Mouse (Mus musculus): ENCODE results near the gene Bcar3. TPM values are rescaled to one million over a fixed set of nuclear protein-coding genes. Genes with fewer than 3 reads are reported as not detected.

The Bcar3 gene
- total RNA-seq, 2 experiments from 2014 or later, result 14.1 to 23.2 TPM

DNA sequence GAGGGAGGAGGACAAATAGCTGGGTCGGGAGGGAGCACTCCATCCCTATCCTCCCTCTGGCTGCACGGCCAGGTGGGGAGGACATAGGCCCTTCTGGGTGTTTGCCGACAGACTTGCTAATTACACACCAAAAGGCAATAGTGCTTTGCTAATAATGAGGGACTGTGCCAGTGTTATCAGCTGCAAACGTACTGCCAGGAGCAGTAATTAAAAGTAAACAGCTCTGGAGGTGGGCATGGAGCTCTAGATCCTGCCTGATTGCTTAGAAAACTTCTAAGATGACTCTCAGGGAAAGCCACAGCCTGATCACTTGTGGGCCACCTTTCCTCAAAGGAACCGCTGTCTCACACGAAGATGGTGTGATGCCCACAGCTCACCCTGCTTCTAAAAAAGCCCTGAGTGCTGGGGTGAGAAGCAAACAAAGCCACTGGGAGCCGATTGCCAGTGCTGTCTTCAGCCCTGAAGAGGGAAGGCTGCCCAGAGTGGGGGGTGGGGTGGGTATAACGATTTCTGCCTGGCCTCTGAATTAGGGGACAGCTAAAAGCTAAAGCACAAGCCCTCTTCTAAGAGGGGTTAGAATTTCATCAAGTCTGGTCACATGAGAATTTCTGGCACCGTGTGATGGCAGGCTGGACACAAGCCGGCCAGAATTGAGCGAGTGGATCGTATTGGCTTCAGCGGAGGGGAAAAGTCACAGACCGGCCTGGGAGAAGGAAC lies 189.3 kb downstream of the Bcar3 start:
- peak; percentile 43 for DNase-seq

DNA sequence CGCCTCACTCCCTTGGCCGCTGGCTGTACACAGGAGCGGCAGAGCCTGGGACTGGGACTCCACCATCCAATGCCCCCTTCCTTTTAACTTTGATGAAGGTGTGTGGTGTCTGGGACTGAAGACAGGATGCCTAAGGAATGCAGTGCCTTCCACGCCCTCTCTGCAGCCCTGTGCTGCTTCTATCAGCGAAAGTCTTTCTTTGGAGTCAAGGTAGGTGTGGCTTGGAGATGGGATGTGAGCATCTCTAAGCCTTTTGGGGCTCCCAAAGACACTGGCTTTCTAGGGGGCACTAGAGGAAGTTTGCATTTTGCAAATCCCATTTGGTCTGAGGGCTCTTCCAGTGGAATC lies 189.8 kb downstream of the Bcar3 start:
- no peak for DNase-seq

DNA sequence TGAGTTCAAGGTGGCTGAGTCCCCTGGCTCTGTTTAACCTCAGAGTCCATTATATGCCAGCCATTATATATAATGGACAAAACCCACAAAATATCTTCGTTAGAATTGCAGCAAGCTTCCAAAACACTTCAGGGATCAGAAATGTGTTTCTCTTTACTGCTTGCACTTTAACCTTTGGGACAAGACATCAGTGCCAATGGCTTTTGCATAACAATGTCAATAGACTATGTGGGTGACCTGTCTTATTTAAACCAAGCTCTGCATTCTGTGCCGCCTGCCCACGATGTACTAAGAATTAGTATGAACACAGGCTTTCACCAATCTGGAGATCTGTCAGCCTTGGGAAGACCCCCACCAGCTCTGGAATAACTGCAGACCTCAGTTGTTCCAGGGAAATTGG lies 190.4 kb downstream of the Bcar3 start:
- DNase-seq, result no peak

DNA sequence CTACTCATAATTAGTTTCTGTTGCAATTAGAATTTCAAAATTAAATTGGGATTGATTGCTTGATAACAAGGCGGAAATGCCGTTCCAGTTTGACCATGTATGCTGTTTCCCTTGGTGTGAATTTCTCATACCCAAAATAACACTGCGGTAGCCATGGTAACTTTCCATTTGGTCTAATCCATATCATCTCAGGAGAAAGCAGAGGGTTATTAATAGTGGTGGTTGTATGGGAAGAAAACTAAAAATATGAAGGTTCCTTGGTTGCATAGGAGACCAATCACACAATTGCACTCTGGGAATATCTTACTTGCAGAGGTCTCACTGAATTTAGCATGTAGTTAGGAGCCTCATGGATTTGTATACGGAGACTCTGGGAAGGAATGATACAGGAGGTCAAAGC lies 191.8 kb downstream of the Bcar3 start:
- no peak for DNase-seq

DNA sequence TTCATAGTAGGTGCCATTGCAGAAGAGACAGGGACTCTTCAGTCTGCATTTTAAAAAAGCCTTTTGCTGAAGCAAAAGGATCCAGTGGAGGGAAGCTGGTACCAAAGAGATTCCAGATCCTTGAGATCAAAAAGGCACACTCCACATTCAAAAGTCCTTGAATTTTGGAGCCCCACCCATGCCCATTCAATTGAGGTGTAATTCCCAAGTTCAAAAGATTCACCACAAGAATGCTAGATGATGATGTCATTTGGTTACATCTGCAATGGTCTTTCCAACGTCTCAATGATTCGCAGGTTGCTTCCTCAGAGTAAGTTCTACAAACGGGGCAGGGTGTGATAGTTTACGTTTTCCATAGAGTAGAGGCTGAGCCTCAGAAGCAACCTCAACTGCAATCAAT lies 192.3 kb downstream of the Bcar3 start:
- no peak for DNase-seq

DNA sequence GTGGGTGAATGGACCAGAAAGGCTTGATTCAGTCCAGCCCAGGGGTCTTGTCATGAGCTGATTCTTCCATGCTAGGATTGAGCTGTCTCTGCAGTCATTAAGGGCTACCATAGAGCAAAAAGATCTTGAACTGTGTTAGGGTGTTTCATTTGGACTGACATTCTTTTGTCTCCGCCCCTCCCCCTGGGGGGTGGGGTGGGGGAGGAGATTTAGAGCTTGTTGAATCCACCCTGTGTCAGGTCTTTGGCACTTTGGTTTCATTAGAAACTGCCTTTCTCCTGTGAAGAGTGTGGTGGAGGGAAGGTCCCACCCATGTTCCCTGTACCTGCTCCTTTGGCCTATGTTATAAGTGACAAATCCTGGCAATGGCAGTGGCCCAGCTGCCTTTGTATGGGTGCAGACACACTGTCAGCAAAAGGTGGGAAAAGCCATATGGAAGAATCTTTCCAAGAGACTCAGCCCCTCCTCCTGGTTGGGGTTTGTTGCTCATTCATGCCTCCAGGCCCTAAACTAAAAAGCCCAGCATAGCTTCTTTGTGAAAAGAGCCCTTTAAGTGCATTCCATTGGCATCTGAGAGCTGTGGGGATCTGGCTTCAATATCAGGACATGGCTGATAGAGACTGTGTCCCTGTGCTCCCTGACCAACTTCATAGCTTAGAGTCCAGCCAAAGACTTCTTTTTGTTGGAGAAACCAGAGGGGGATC lies 194.3 kb downstream of the Bcar3 start:
- DNase-seq, result no peak

DNA sequence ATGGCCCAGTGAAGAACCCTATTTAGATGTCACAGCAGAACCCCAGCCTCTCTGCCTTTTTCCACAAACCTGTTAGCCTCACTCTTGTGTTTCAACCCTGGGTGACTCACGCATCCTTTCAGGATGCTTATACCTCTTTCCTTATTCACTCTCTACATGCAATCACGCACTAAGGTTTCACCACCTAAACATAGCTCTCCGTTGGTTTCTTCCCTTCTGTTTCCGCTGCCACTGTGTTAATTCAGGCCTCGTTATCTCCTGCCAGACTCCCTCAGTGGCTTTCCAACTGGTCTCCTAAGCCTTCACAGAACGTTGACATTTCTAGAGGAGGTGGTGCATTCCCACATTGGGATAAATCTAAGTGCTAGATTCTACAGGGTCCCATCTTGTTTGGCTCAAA lies 196.6 kb downstream of the Bcar3 start:
- DNase-seq, result no peak

DNA sequence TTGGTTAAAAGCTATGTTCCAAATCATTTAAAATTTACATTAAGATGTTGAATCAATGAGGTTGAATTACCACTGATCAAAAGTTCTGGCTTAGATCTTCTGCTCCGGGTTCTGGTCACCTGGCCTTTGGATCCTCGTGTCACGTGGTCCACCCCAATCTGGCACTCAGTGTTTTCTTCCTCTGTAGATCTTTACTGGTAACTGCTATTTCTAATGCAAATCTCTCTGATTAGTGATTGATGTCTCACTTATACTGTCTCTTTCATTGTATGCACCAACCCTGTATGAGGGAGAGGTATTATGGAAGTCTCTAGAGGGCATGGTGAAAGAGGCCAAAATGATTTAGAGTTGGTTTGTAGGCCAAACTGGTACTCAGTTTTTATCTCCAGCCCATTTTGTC lies 198.1 kb downstream of the Bcar3 start:
- DNase-seq, result no peak

DNA sequence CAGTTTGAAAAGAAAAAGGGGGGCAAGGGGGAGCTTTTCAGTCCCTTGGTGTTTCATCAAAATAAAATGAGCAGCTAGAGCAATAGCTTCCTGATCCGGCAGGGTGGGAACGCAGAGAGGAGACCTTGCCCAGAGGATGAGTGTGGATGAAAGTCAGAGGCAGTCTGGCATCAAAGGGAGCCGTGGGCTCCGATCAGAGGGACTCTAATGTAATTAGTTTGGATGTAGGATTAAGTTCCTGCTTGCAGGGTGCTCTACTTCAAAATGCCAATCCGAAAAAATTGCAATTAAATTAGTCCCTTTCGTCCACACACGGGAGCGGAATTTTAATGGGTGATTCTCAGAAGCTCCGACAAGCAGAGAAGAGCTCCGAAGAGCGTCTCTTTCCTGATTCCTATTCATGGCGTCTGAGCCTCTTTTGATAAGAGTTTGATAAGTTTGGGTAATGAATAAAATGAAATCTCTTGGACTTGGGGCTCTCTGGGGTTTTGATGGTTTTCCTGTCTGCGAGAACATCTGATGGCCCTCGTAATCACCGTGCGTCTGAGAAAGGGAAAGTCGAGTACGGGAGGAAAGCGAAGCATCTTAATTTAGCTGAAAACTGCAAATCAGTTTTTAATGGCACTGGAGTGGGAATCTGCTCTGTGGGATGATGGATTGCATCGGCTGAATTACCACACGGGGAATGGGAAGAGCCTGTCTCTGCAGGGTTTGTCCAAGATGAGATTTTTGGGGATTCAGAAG lies 199.1 kb downstream of the Bcar3 start:
- DNase-seq, result no peak

DNA sequence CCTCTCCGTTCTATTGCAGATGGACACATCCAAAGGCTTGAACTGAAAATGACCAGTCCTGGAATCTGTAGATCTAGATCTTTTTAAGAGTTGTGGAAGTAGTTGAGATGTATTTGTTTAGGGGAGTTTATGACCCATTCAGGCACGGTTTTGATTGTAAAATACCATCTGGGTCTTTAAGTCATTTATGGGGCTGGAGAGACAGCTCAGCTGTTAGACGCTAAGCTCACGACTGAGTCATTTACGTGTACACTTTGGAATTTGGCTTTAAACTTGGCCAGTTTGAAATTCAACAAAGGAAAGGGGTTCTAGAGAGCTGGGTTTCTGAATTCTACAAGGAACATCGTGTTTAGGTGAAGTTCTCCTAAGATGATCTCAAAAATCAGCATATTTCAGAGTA lies 200.8 kb downstream of the Bcar3 start:
- DNase-seq, result no peak

DNA sequence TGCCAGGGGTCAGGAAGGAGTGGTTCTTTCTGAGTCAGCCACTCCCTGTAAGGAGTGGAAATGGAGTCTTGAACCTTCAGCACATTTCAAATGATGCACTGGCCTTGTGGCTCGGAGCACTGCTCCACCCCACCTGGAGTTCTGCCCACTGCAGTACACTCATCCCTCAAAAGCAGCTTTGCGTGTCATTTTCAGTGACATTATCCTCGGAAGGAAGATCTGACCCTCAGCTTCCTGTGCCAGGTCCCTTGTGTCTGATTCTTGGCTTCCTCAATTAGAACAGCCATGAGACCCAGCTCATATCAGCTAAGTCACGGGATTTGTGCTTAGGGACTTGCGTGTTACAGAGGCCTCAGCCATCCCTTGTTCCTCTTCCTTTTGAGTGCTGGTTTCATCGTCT lies 203.9 kb downstream of the Bcar3 start:
- no peak for DNase-seq

DNA sequence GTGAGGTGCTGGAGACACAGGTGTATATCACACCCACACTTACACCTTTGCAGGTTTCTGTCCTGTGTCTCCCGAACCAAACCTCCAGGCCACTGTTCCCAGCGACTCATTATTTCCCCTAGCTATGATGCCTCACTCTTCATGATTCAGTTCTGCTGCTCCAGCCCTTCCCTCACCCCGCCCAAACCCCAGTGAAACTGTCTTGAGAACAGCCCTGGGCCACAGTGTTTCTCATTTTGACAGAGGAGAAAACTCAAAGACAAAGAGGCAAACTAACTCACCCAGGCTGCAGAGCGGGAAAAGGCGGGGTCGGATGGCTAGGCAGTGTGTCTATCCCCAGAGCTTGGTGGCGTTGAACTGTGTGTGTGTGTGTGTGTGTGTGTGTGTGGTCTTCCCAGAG lies 204.6 kb downstream of the Bcar3 start:
- no peak for DNase-seq

DNA sequence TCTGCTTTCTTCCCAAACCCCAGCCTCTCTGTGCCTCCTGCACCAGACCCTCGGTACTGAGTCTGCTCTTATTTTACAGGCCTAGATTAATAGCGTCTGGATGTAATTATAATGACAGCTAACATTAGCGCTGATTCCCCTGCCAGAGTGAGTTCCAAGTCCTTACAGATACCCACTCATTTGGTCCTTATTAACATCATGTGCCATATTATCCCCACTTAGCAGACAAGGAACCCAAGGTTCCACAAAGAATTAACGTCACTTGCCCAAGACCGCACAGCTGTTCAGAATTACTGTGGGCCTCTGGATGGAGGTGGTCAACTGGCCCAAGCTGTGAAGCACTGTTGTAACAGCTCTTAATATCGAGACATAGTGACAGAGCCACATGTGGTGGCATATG lies 205.7 kb downstream of the Bcar3 start:
- DNase-seq, result no peak

DNA sequence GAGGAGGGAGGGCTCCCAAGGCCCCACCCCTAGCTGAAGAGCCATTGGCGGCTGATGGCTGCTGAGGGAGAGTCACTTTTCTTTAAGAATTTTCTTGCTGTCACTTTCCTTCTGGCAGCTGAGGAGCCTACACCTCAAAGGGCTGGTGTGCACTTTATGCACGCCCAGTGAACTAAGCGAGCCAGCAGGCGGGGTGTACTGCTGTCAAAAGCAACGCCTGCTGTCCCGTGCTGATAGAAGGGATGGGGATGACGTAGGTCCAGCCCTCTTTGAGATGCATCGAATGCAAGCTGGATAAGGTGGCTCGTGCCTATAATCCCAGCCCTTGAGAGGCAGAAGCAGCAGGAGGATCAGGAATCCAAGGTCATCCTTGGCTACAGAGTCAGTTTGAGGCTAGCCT lies 207.0 kb downstream of the Bcar3 start:
- DNase-seq, result no peak

DNA sequence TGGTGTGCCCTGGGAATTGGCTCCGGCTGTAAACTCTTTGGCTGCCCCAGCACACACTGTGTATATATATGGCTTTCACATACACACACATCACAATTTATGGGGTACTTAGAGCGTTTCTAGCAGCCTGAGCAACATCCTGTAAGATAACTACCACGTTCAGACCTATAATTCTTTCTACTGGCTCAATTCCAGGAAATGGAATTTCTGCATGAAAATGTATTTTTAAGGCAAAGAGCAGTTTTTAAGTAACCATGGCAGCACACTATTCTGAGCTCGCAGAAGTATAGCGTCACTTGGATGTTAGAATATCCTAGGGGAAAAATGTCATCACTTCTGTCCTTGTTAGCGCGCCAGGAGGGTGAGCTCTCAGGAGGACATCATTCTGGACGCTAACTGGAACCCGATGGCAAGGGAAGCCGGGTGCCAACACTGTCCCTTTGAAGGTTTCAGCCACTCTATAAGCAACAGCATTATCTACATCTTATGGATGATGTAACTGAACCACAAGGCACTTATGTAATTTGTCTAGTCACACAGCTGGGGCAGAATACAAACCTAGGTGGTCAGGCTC lies 212.5 kb downstream of the Bcar3 start:
- no peak for DNase-seq

DNA sequence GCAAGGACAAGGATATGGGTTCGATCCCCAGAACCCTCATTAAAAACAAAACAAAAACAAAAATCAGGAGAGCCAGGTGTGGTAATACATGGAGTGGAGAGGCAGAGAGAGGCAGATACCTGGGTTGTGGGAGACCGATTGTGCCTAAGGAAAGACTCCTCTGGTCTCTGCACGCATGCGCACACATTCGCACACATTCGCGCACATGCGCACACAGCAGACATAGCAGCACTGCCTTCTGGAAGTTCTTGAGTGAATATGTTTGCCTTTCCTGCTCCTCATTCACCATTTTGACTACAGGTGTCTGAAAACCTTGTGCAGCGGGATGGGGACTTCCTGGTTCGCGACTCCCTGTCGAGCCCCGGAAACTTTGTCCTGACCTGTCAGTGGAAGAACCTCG lies 213.9 kb downstream of the Bcar3 start:
- no peak for DNase-seq

DNA sequence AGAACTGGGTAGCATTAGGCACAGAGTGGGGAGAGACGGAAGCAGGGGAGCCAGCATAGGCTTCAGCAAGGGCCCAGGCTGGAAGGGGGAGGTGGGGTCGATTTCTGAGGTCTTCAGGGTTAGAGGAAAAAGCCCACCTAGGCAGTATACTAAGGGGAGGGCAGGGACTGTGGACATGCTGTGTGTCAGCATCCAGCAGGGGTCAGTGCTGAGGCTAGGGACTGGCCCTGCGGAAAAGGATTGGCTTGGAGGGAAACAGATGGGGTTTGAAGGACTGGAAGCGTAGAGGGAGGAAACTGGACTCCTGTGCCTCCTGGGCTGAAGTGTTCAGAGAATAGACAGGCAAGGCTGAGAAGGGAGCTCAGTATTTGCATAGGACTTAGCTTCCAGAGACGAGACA lies 215.1 kb downstream of the Bcar3 start:
- peak; percentile 82 for DNase-seq

DNA sequence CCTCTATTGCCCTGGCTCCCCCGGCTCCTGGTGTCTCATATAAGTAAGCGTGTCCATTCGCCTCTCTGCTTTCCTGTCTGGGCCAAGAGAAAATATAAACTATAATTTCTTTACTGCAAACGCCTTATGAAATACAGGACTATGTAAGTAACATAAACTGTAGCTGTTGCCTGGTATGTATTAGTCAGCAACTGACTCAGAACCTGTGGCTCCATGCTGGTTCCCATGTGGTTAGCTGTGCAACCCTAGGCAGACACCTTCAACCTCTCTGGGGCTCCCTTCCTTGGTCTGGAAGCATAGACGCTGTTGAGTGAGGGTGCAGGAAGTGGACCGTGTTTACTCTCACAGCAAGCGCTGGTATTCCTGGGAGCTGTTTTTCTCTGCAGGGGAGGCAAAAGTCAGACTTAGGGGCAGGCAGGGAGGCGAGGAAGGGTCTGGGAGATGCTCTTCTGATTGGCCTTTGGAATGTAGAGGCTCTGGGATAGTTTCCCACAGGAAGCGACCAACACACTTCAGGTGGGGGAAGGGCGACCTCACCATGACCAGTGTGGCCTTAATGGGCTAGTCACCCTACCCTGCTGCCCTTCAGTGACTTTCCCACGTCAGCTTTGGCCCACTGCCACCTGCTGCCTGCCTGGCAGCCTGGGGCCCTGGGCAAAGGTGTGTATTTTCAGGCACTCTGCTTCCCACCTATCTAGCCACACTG lies 215.8 kb downstream of the Bcar3 start:
- peak; percentile 36 for DNase-seq

DNA sequence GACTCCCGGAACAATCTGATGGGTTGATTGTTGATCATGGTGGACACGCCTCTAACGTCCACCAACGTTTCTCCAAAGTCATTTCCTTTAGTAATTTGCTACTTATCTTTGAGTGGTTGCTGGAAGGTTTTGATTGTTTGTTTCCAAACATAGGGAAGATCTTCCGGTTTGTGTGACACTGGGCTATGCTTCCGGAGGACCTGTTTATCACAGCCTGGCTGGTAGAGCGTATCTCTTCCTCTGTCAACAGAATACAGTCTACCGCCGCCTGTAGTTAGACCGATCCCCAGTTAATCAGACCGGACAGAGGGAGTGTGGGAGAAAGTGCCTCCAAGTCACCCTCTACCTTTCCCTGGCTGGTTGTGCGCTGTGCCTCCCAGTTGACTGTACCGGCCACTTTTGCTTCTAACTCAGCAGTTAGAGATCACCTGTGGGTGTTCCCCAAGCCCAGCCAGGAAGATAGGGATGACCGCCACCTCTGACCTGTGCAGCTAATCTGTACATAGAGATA lies 216.4 kb downstream of the Bcar3 start:
- DNase-seq, result no peak

DNA sequence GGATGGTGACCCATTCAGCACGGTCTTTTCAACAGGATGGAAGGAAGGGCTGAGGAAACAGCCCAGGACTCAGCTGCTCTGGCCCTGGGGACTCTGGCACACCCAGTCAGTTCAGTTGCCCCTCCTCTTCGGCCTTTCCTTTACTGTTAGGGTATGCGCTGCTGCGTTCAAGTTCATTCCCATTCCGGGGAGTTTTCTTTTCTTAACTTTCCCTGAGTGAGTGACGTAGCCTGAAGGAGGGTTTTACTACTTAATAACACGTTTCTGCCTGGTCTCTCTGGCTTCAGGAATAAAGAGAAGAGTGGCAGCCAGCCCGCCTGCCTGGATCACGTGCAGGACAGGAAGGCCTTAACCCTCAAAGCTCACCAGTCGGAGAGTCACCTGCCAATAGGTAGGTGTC lies 217.0 kb downstream of the Bcar3 start:
- no peak for DNase-seq

DNA sequence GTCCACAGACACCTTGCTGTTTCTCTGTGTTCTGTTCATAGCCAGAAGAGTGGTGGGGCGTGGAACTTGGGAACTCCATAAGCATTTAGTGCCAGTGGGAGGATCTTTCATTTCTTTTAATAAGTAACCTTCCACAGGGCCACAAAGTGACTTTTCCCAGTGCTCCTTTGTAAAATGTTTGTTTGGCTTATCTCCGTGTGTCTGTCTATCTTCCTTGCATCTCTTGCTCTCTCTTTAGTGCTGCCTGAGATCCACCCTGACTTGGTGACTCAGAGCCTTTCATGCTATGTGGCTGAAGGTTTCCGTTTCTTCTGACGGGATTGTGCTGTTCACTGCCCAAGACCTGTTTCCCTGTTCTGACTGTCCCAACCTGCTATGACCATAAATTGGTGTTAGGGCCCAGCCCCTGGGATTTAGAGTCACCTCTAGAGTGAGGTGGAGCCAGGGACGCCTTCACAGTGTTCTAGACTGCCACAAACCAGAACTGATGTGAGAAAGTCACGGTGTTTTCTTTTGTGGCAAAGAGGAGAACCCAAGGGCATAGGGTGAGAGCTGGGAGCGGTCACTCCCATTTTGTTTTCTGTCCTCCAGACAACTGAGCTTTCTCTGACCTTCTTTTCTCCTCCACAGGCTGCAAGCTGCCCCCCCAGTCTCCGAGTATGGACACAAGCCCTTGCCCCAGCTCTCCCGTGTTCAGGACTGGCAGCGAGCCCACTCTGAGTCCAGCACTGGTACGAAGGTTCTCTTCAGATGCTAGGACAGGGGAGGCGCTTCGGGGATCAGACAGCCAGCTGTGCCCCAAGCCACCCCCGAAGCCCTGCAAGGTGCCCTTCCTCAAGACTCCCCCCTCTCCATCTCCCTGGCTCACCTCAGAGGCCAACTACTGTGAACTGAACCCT lies 218.0 kb downstream of the Bcar3 start:
- no peak for DNase-seq
